Mouse (Mus musculus) olfactory bulb, adult 2 months (tissue): ENCODE results near the gene Sprr2j-ps.

ENCODE experiments used
- CTCF ChIP-seq: fragments of 200-500 bp; IDR thresholded peaks from 2 replicates; pipeline ENCODE4 v1.5.1; 2012; ENCODE audit warnings: low read depth, mild to moderate bottlenecking, low read length, moderate library complexity; ENCODE audit not compliant: insufficient read depth
- POLR2A ChIP-seq: fragments of 200-500 bp; IDR thresholded peaks from 2 replicates; pipeline ENCODE4 v1.6.1; 2012; ENCODE audit warnings: mild to moderate bottlenecking, low read depth, low read length, moderate library complexity; ENCODE audit not compliant: insufficient read depth

DNA sequence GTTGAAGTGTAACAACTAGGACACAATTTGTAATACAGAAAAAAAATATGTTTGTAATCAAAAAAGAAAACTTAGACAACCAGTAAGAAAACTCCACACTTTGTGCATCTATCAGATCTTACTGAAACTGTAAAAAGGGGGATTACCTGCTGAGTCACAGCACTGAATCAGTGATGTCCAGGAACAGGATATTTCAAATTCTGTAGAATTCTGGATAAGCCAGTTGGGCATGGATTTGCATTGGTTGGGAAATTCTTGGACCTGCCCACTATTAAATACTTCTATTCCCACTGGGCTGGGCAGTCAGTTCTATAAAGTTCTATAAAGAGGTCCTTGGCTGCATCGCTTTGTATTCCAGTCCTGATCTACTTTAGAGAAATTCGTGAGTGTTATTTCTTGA lies at the start of gene Sprr2j-ps:
- TF ChIP-seq CTCF (no peak), POLR2A (no peak)
